Mouse (Mus musculus): ENCODE results near the gene Med29. TPM values are rescaled to one million over a fixed set of nuclear protein-coding genes. Genes with fewer than 3 reads are reported as not detected.

Med29 gene
- polyA plus RNA-seq, 1 experiment from 2014 or later = 62.0 TPM

DNA sequence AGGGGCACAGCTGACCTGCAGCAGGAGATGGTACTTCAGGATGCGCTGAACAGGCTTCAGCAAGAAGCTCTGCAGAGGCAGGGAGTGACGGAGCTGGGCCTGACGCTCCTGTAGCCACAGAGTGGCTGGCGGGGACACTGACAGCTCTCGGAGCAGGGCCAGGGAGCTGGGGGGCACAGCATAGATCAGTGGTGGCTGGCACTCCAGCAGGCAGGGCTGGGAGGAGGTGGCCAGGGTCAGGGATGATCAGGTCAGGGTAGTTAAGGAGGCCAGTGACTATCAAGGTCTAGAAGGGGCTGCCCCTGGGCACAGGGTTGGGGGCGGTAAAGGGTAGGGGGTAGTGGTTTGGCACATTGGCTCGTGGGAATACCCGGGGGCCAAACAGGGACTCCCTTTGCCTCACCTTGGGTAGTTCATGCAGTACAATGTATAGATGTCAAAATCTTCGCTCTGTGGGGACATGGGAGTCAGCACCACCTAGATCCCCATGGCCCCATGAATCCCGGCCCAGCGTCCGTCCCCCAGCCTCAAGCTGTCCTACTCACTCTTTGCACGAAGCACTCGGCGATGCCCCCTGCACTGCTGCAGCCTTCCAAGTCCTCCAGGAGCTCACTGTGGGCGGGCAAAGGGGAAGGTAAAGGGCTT, 24.1 kb downstream of the Med29 start:
- Histone ChIP-seq H3K9me3 (no peaks in the 10 kb centered on the region), H3K4me1 (peaks cover 29% of the 10 kb centered on the region), H3K36me3 (peaks cover 70% of the 10 kb centered on the region), H3K27ac (no peak overlapping the region), H3K4me3 (0 out of 2 replicates have a peak overlapping the region, but pooled peaks have one; percentile 1), H3K27me3 (ENCODE audit: insufficient read depth, poor library complexity, severe bottlenecking) (no peaks in the 10 kb centered on the region)
- 90% methylated on average over 16 of the region's 16 CpGs for WGBS
- no peak for DNase-seq (ENCODE audit: low spot score)

DNA sequence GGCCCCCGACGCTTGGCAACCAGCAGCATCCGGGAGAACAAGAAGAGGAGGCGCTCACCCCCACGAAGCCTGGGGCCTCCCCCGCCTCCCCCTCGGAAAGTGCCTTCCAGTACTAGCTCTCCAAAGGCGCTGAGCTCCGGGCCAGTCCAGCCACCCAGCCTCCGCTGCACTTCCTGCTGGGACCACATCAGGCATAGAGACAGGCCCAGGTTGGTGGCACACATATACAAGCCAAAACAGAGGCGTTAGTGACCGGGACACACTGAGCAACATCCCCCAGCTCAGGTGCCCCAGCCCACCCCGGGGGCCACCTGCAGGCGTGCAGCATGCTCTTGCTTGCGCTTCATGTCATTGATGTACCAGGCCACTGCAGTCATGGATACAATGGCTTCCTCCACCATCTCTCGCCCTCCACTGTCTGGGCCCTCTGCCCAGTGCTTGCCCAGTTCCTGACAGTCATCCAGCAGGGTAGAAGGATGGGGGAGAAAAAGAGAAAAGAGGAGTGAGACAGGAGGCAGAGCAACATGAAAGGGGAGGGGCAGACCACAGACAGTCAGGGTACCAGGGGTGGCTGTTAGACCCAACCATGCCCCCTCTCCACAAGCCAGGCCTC, 24.7 kb downstream of the Med29 start:
- peaks cover 75% of the 10 kb centered on the region for H3K36me3 ChIP-seq
- peaks cover 31% of the 10 kb centered on the region for H3K4me1 ChIP-seq
- DNase-seq (ENCODE audit: low spot score) = no peak
- 90% methylated on average over 16 of the region's 16 CpGs for WGBS
- H3K27me3 ChIP-seq (ENCODE audit: insufficient read depth, poor library complexity, severe bottlenecking) = no peaks in the 10 kb centered on the region
- H3K4me3 ChIP-seq = no peak overlapping the region
- no peaks in the 10 kb centered on the region for H3K9me3 ChIP-seq
- no peak overlapping the region for H3K27ac ChIP-seq

DNA sequence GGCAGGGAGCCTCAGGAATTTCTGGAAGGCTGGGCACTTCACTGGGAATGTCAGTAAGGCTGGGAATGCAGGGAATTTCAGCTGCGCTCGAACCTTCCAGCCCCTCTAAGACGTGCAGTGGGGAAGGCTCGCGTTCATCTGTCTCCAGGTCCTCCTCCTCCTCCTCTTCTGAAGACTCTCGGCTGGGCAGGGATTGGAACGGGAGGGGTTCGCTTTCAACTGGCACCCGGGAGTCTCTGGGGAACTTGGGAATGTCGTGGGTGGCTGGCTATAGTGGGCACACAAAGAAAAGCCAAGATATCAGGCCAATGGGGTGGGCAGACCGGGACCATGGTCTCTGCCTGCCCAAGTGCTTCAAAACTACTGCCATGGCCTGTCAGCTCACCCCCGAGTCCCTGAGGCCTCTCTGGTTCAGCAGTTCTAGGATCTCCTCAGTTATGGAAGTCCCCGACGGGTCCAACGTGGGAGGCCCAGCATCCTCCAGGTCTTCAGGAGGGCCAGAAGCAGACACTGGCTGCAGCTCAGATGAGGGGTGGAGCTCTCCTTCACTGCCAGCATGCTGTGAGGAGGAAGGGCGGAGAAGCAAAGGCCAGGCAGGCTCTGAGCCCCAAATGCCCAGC, 30.0 kb downstream of the Med29 start:
- Histone ChIP-seq H3K4me1 (peaks cover 36% of the 10 kb centered on the region), H3K27ac (0 out of 2 replicates have a peak overlapping the region, but pooled peaks have one; percentile 8), H3K27me3 (ENCODE audit: insufficient read depth, poor library complexity, severe bottlenecking) (no peaks in the 10 kb centered on the region), H3K36me3 (peaks cover 91% of the 10 kb centered on the region), H3K9me3 (no peaks in the 10 kb centered on the region), H3K4me3 (no peak overlapping the region)
- WGBS = 56% methylated on average over 16 of the region's 16 CpGs
- no peak for DNase-seq (ENCODE audit: low spot score)

DNA sequence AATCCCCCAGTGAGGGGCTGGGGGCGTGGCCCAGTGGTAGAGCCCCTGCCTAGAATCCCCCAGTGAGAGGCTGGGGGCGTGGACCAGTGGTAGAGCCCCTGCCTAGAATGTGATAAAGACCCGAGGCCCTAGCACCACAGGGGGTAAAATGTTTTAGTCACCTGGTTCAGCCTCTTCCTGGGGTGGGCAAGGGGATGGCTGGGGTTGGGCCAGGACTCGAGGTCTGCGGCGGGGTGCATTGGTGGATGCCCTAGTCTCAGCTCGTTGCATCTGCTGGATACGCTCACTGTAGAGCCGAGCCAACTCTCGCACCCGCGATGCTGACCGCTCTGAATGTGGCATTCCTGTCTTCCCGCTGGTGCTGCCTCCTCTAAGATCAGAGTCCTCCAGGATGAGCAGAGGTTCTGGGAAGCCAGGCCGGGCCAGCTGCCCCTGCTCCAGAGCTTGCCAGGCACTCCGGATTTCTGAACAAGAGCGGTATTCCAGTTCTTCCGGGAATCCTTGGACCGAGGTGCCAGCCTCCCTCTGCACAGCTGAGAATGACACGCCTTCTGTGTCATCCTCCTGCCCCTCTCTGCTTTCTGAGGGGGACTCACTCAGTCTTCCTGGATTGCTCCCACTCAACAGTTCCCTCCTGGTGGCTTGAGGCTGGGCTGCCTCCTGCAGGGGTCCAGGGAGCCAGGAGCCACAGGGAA, 30.7 kb downstream of the Med29 start:
- Histone ChIP-seq H3K27ac (0 out of 2 replicates have a peak overlapping the region, but pooled peaks have one; percentile 8), H3K4me1 (peaks cover 43% of the 10 kb centered on the region), H3K36me3 (peaks cover 83% of the 10 kb centered on the region), H3K4me3 (no peak overlapping the region), H3K9me3 (no peaks in the 10 kb centered on the region), H3K27me3 (ENCODE audit: insufficient read depth, poor library complexity, severe bottlenecking) (no peaks in the 10 kb centered on the region)
- WGBS = 91% methylated on average over 20 of the region's 20 CpGs
- no peak for DNase-seq (ENCODE audit: low spot score)

DNA sequence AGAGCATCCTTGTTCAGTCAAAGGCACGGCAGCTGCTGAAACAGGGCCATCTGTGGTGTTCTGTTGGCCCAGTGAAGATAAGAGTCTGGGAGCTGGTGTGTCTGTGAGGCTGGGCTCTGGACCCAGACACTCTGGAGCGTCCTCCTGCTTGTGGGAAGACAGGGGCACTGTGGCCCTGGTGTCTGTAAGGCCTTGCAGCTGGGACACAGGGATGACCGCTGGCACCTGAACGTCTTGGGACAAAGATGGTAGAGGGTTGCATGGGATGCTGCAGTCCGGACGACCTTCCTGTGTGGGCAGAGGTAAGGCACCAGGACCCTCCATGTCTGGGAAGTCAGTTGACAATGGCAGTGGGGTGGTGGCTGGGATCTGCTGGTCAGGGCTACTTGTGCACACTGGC, 32.2 kb downstream of the Med29 start:
- 87% methylated on average over 6 of the region's 6 CpGs for WGBS
- Histone ChIP-seq H3K4me1 (peaks cover 50% of the 10 kb centered on the region), H3K27ac (0 out of 2 replicates have a peak overlapping the region, but pooled peaks have one; percentile 2), H3K4me3 (no peak overlapping the region), H3K9me3 (no peaks in the 10 kb centered on the region), H3K36me3 (peaks cover 70% of the 10 kb centered on the region), H3K27me3 (ENCODE audit: insufficient read depth, poor library complexity, severe bottlenecking) (no peaks in the 10 kb centered on the region)
- DNase-seq (ENCODE audit: low spot score) = no peak

DNA sequence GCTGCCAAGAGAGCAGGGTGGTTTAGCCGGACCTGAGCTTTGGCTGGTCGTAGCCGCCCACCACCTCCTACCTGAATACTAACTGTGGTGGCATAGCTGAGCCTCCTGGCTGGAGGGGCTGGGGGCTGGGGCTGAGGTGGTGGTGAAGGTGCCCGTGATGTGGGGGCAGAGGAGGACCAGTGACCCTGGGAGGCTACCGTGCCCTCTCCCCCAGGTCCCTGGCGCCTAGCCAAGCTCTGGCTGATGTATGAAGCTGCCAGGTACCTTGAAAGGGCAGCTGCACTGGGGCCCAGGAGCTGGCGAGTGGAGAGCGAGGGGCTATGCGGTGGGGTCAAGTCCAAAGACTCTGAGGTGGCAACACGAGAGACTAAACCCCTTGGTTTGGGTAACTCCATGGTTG, 32.7 kb downstream of the Med29 start:
- no peaks in the 10 kb centered on the region for H3K9me3 ChIP-seq
- peaks cover 50% of the 10 kb centered on the region for H3K4me1 ChIP-seq
- 86% methylated on average over 10 of the region's 10 CpGs for WGBS
- peaks cover 69% of the 10 kb centered on the region for H3K36me3 ChIP-seq
- no peaks in the 10 kb centered on the region for H3K27me3 ChIP-seq (ENCODE audit: insufficient read depth, poor library complexity, severe bottlenecking)
- no peak overlapping the region for H3K4me3 ChIP-seq
- no peak for DNase-seq (ENCODE audit: low spot score)
- H3K27ac ChIP-seq = no peak overlapping the region

DNA sequence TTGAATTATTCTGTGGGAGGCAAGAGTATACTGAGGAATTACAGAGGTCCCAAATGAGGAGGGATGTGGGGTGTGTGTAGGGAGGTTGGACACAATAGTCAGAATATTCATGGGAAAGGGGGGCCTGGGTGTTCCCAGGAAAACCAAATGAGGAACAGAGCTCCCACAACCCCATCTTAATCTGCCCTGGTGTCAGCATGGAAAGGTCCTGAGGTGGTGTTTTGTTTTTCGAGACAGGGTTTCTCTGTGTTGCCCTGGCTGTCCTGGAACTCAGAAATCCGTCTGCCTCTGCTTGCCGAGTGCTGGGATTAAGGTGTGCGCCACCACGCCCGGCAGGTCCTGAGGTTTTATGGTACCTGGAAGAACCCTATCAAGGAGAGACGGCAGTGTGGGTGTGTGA, 34.1 kb downstream of the Med29 start:
- H3K4me1 ChIP-seq = peaks cover 50% of the 10 kb centered on the region
- peak overlapping the region; percentile 88 for H3K27ac ChIP-seq
- no peak for DNase-seq (ENCODE audit: low spot score)
- H3K9me3 ChIP-seq = no peaks in the 10 kb centered on the region
- H3K36me3 ChIP-seq = peaks cover 68% of the 10 kb centered on the region
- H3K4me3 ChIP-seq = peak overlapping the region; percentile 34; the same call in 1 of the 2 replicates
- WGBS = 51% methylated on average over 7 of the region's 7 CpGs
- no peaks in the 10 kb centered on the region for H3K27me3 ChIP-seq (ENCODE audit: insufficient read depth, poor library complexity, severe bottlenecking)

DNA sequence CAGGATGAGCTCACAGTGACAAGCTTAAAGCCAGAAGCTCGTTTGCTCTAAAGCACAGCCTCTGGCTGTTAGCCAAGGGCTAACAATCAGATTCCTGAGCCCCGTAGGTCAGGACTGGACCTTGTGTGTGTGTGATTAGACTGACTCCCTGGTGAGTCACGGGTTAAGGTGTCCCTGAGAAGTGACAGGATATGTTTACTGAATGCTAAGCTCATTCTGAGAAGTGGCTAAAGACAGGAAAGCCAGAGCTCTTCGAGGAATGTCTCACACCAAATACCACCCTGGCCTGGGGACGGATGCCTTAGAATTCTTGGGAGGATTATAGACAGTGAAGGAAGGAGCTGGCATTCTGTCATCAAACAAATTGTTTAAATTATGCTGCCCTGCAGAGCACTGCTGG, 34.5 kb downstream of the Med29 start:
- H3K27me3 ChIP-seq (ENCODE audit: insufficient read depth, poor library complexity, severe bottlenecking) = no peaks in the 10 kb centered on the region
- H3K4me3 ChIP-seq = peak overlapping the region; percentile 34
- WGBS = 2% methylated on average over 5 of the region's 5 CpGs
- peaks cover 68% of the 10 kb centered on the region for H3K36me3 ChIP-seq
- no peaks in the 10 kb centered on the region for H3K9me3 ChIP-seq
- H3K27ac ChIP-seq = peak overlapping the region; percentile 88
- no peak for DNase-seq (ENCODE audit: low spot score)
- peaks cover 50% of the 10 kb centered on the region for H3K4me1 ChIP-seq

DNA sequence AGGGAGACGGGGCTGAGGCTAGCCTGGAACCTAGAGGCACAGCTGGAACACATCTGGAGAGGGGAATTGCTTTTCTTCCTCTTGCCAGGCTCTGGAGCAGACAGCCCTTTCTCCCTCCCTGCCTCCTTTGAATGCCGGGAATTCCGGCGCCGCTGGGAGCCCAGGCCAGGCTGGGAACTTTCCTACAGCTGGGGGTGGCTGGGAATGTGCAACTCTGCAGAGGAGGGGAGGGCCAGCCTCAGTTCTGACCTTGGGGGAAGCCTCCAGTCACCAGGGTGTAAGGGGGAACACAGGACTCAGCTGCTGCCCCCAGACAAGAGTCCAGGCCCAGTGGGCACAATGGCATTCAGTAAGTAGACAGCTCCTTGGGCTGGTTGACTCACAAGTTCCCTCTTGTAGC, 35.5 kb downstream of the Med29 start:
- WGBS = 0% methylated on average over 5 of the region's 5 CpGs
- peak overlapping the region; percentile 34 for H3K4me3 ChIP-seq
- peak; percentile 91 for DNase-seq (ENCODE audit: low spot score)
- peak overlapping the region; percentile 88 for H3K27ac ChIP-seq
- H3K27me3 ChIP-seq (ENCODE audit: insufficient read depth, poor library complexity, severe bottlenecking) = no peaks in the 10 kb centered on the region
- H3K4me1 ChIP-seq = peaks cover 43% of the 10 kb centered on the region
- no peaks in the 10 kb centered on the region for H3K9me3 ChIP-seq
- peaks cover 68% of the 10 kb centered on the region for H3K36me3 ChIP-seq

DNA sequence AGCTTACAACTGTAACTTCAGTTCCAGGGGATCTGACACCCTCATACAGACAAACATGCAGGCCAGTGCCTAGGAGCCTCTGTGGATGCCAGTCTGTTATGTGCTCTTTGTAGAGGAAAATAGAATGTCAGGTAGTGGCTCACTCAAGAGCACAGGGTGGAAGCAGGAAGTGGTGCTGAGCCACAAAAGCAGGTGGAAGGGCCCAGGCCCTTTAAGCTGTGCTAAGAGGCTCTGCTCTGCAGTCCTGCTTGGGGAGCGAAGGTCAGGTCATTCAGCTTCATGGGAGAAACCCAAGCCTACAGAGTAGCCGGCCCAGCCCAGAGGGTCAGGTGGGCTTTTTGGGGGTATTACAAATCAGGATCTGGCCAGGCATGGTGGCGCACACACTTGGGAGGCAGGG, 37.3 kb downstream of the Med29 start:
- Histone ChIP-seq H3K4me3 (no peak overlapping the region), H3K9me3 (no peaks in the 10 kb centered on the region), H3K36me3 (peaks cover 57% of the 10 kb centered on the region), H3K27ac (no peak overlapping the region), H3K27me3 (ENCODE audit: insufficient read depth, poor library complexity, severe bottlenecking) (no peaks in the 10 kb centered on the region), H3K4me1 (peaks cover 47% of the 10 kb centered on the region)
- no peak for DNase-seq (ENCODE audit: low spot score)
- 93% methylated on average over 3 of the region's 3 CpGs for WGBS

DNA sequence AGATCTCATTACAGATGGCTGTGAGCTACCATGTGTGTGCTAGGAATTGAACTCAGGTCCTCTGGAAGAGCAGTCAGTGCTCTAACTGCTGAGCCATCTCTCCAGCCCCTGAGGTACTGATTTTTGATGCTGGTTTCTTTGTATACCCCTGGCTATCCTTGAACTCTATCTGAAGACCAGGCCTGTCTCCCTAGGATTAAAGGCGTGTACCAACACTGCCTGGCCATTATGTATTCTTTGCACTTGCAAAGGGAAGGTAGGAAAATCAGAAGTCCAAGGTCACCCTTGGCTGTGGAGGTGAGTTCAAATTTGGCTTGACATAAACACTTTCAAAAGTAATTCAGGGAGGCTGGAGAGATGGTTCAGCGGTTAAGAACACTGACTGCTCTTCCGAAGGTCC, 37.9 kb downstream of the Med29 start:
- no peaks in the 10 kb centered on the region for H3K27me3 ChIP-seq (ENCODE audit: insufficient read depth, poor library complexity, severe bottlenecking)
- peaks cover 48% of the 10 kb centered on the region for H3K4me1 ChIP-seq
- no peak for DNase-seq (ENCODE audit: low spot score)
- 92% methylated on average over 3 of the region's 3 CpGs for whole genome bisulfite sequencing
- H3K9me3 ChIP-seq = no peaks in the 10 kb centered on the region
- H3K4me3 ChIP-seq = no peak overlapping the region
- H3K36me3 ChIP-seq = peaks cover 51% of the 10 kb centered on the region
- no peak overlapping the region for H3K27ac ChIP-seq

DNA sequence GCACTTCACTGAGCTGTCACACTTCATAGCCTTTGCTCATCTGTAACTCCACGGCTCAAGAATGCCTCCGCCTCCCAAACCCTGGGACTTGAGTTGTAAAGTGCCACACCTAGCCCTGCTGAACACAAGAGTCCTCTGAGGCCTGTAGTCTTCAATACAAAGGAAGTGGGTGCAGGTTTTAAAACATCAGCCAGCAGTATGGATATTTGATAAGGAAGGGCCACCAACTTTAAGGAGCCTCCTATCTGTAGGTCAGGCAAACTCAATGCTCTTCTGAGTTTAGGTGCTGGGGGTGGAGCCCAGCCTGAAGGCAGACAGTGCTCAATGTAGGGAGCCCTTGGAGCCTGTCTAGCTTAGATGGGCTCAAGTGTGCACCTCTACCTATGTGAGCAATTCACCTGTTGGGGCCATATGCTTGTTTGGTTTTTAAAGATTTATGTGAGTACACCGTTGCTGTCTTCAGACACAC, 38.4 kb downstream of the Med29 start:
- Histone ChIP-seq H3K36me3 (peaks cover 46% of the 10 kb centered on the region), H3K9me3 (no peaks in the 10 kb centered on the region), H3K27me3 (ENCODE audit: insufficient read depth, poor library complexity, severe bottlenecking) (no peaks in the 10 kb centered on the region), H3K4me3 (no peak overlapping the region), H3K4me1 (peaks cover 49% of the 10 kb centered on the region), H3K27ac (no peak overlapping the region)
- no peak for DNase-seq (ENCODE audit: low spot score)
- WGBS = 85% methylated on average over 3 of the region's 3 CpGs

DNA sequence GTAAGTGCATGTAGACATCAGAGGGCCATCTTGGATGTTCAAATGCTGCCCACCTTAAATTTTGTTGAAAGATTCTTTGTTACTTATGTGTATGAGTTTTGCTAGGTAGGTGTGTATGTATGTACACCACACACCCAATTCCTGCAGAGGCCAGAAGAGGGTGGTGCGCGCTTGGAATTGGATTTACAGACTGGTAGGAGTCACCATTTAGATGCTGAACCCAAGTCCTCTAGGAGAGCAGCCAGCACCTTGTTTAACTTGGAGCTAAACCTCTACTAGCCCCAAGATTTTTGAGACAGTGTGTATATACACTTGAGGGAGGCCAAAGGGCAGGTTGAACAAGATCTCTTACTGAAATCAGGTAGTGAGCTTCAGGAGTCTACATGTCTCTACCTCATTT, 39.2 kb downstream of the Med29 start:
- H3K4me1 ChIP-seq = peaks cover 40% of the 10 kb centered on the region
- H3K36me3 ChIP-seq = peaks cover 39% of the 10 kb centered on the region
- no peak for DNase-seq (ENCODE audit: low spot score)
- H3K27ac ChIP-seq = no peak overlapping the region
- no peak overlapping the region for H3K4me3 ChIP-seq
- H3K27me3 ChIP-seq (ENCODE audit: insufficient read depth, poor library complexity, severe bottlenecking) = no peaks in the 10 kb centered on the region
- 94% methylated on average over 2 of the region's 2 CpGs for WGBS
- H3K9me3 ChIP-seq = no peaks in the 10 kb centered on the region
